Mouse (Mus musculus): ENCODE measurements around the gene Ispd.

DNA sequence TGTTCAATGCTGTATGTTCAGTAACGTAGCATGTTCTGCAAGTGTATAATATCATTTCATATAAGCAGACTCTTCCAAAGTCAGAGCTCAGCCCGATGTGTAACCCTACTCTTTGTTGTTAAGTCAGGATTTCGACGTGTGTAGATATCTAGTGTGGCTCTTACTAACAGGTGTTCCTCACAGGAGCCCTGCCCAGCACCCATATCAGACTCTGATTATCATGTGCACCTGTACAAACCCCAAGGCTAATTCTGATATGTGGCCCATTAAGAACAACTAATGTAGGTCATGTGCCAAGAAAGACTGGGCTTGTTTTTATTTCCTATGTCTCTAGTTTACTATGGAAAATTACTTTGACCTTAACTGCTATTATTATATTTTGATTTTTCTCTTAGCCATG is 17.2 kb upstream of the Ispd start:
- TF ChIP-seq POLR2A (IDR thresholded peaks at IDR 0.05; ENCODE audit: low read depth, low read length) (no peak), CTCF (IDR thresholded peaks at IDR 0.05; ENCODE audit: borderline replicate concordance, insufficient read depth, low read length) (no peak)

Data from embryonic fibroblast, embryonic 13.5 days (primary cell).